Mouse (Mus musculus) G1E (cell line): ENCODE measurements at regions not wholly inside any gene's neighbourhood (a gene's known extent, or its start where the extent isn't known, plus 50 kb on each side); places are given as distances from the start of the nearest gene placed in this dataset.
A peak's percentile ranks its signal among the peaks of the same experiment; 100 is the strongest.

Experiments
- ATAC-seq: 2 replicates; pipeline ENCODE4 v1.8.0; 2016; ENCODE audit warnings: mild to moderate bottlenecking; ENCODE audit not compliant: insufficient number of reproducible peaks, poor library complexity, low FRiP score, severe bottlenecking; ENCODE audit errors: extremely low read depth
- DNase-seq: peaks from one replicate; pipeline ENCODE4 v3.0.0; 2012; ENCODE audit warnings: low spot score
- H3K27me3 ChIP-seq: 2 replicates; pipeline ENCODE4 v1.6.1; 2012; ENCODE audit warnings: mild to moderate bottlenecking, low read length, inconsistent platforms; ENCODE audit not compliant: insufficient read depth
- H3K36me3 ChIP-seq: replicated peaks from 2 replicates; pipeline ENCODE3; 2012; ENCODE audit warnings: mild to moderate bottlenecking, inconsistent platforms
- H3K4me1 ChIP-seq: 2 replicates; pipeline ENCODE4 v1.6.1; 2012; ENCODE audit warnings: low read depth, low read length, inconsistent platforms, mixed read lengths; ENCODE audit not compliant: insufficient read depth
- H3K4me3 ChIP-seq: 2 replicates; pipeline ENCODE4 v1.5.1; 2012; ENCODE audit warnings: low read depth, mild to moderate bottlenecking, inconsistent platforms, low read length, moderate library complexity, mixed read lengths
- H3K9me3 ChIP-seq: replicated peaks from 2 replicates; pipeline ENCODE4 v1.6.1; 2012; ENCODE audit warnings: inconsistent platforms
- CTCF ChIP-seq: IDR thresholded peaks from 2 replicates; pipeline ENCODE4 v1.5.1; 2012; ENCODE audit warnings: low read depth, low read length, inconsistent platforms, mixed read lengths
- GATA1 ChIP-seq: IDR thresholded peaks from 2 replicates; pipeline ENCODE4 v1.6.1; 2012; ENCODE audit warnings: borderline replicate concordance, low read length, inconsistent platforms, mixed read lengths
- GATA2 ChIP-seq: IDR thresholded peaks from 2 replicates; pipeline ENCODE4 v1.6.1; 2012; ENCODE audit warnings: low read depth, low read length, inconsistent platforms, borderline replicate concordance
- POLR2AphosphoS5 ChIP-seq: IDR thresholded peaks from 2 replicates; pipeline ENCODE4 v1.6.1; 2012; ENCODE audit warnings: low read depth, low read length, inconsistent platforms; ENCODE audit not compliant: insufficient replicate concordance
- TAL1 ChIP-seq: conservative IDR thresholded peaks from 2 replicates; pipeline ENCODE4 v1.6.1; 2012; ENCODE audit warnings: low read depth, low read length, inconsistent platforms, mixed read lengths

DNA sequence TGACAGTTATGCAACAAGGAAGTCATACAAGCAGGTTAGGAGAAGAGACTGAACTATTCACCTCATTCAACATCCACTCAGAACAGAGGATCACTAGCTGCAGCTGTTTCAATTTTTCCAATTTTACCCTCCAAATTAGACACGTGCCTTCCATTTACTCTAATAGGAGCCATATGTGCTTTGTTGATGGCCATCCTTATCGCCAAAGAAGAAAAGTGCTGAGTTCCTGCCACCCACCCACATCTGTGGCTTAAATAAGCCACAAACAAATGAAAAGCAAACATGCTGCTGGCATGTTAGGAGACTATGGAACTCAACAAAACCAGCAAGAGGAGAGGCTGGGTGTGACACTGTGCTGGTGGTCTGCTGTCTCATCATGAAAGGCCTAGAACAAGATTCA is 1786.1 kb downstream of the 9330182O14Rik start:
- ATAC-seq, result no peak
- Histone ChIP-seq H3K27me3 (no peaks in the 10 kb centered on the region), H3K9me3 (no peaks in the 10 kb centered on the region), H3K36me3 (no peaks in the 10 kb centered on the region), H3K4me3 (no peak overlapping the region), H3K4me1 (no peaks in the 10 kb centered on the region)
- no peak for TF ChIP-seq TAL1
- no peak for TF ChIP-seq POLR2AphosphoS5
- no peak for TF ChIP-seq GATA2
- DNase-seq, result no peak

GRCm38 (mm10) chr15:41936697-41937096 is 1802.5 kb downstream of the 9330182O14Rik start:
- Histone ChIP-seq H3K36me3 (no peaks in the 10 kb centered on the region), H3K9me3 (peaks cover 9% of the 10 kb centered on the region; the same call in 1 of the 2 replicates), H3K27me3 (peaks cover 4% of the 10 kb centered on the region; the same call in 1 of the 2 replicates), H3K4me1 (no peaks in the 10 kb centered on the region), H3K4me3 (no peak overlapping the region)
- TF ChIP-seq GATA2 (no peak), CTCF (no peak), GATA1 (no peak), POLR2AphosphoS5 (no peak), TAL1 (no peak)
- no peak for ATAC-seq
- DNase-seq, result no peak

DNA sequence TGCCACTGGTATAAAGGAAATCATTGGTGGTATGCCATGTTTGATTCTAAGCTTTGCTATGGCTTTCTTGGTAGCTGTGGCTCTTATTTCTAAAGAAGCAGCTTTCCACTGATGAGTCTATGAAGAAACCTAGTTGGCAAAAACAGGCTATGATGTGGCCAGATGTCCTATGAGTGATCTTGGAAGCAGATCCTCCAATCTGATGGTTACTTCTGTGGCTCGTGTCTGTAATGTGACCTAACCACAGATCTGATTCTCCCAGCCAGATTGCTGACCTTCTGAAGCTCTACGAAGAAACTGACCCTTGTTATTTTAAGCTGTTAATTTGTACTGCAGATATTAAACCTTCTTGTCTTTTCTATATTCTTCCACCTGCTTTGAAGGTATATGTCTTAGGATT is 1811.1 kb downstream of the 9330182O14Rik start:
- DNase-seq (no peak), ATAC-seq (no peak)
- no peaks in the 10 kb centered on the region for H3K4me1 ChIP-seq
- H3K9me3 ChIP-seq, result no peaks in the 10 kb centered on the region
- TF ChIP-seq POLR2AphosphoS5 (no peak), GATA1 (no peak), GATA2 (no peak)
- H3K36me3 ChIP-seq, result no peaks in the 10 kb centered on the region
- H3K4me3 ChIP-seq, result no peak overlapping the region
- no peaks in the 10 kb centered on the region for H3K27me3 ChIP-seq

DNA sequence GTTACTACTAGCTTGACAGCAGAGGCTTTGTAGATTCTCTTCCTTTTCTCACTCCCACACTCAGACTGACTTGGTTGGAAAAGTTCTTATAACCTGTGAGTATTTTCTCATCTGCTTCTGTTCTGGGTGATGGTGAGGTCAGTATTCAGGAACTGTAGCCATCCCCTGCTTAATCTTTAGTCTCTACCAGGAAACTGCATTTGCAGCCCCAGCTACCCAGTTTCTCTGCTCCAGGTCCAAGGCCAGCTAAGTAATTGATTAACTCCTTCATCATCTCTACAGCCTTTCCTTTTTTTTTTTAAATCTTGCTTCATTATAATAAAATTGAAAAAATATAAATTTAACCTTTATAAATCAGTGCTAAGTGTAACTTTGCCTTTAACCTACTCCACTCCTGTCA is 1813.7 kb downstream of the 9330182O14Rik start:
- Histone ChIP-seq H3K4me3 (no peak overlapping the region), H3K4me1 (no peaks in the 10 kb centered on the region), H3K36me3 (no peaks in the 10 kb centered on the region), H3K9me3 (no peaks in the 10 kb centered on the region), H3K27me3 (no peaks in the 10 kb centered on the region)
- DNase-seq, result no peak
- ATAC-seq, result no peak
- TF ChIP-seq TAL1 (no peak), GATA1 (no peak), CTCF (no peak), POLR2AphosphoS5 (no peak), GATA2 (no peak)

DNA sequence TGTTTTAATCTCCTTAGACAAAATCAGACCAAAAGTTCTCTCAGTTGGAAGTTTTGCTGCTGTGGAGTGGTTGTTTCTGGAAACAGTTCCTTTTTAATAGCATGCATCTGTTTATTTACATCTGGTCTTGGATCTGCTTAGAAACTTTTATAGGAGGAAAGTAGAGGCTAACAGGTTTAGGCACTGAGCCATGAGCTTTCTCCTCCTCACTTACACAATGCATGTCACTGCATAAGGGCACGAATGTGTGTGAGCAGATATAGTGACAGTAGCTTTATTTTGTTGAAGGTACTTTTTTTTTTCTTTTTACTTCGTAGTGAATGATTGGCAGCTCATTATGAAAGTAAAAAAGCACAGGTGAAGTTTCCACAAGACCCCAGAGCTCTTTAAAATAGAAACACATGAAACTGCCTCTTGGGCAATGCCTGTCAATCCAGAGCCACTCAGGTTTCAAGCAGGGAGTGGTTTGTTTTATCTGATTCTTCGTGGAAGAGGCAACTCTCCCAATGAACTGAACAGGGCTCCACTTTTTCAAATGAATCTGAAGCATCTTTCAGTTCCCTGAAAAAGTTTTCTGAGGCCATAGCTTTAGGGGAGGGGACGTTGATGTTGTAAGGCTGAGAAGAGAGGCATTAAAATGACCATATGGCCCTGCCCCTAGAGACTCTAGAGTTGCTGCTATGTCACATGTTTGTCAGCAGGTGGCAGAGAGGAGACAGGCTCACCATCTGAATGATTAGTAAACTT is 1814.4 kb downstream of the 9330182O14Rik start:
- ATAC-seq (no peak; the same call in 1 of the 2 replicates), DNase-seq (no peak)
- no peaks in the 10 kb centered on the region for H3K36me3 ChIP-seq
- no peaks in the 10 kb centered on the region for H3K9me3 ChIP-seq
- no peaks in the 10 kb centered on the region for H3K27me3 ChIP-seq
- TF ChIP-seq GATA2 (no peak), GATA1 (no peak), CTCF (peak; percentile 24; the same call in 1 of the 2 replicates), TAL1 (no peak), POLR2AphosphoS5 (no peak)
- H3K4me1 ChIP-seq, result no peaks in the 10 kb centered on the region
- no peak overlapping the region for H3K4me3 ChIP-seq

- no peak for ATAC-seq
Observed at GRCm38 (mm10) chr15:41949094-41949461, 1814.9 kb downstream of the 9330182O14Rik start.

More at GRCm38 (mm10) chr15:41949094-41949461, 1814.9 kb downstream of the 9330182O14Rik start:
- no peak for DNase-seq
- Histone ChIP-seq H3K36me3 (no peaks in the 10 kb centered on the region), H3K27me3 (no peaks in the 10 kb centered on the region), H3K4me1 (no peaks in the 10 kb centered on the region), H3K9me3 (no peaks in the 10 kb centered on the region), H3K4me3 (no peak overlapping the region)
- TF ChIP-seq GATA1 (no peak), GATA2 (no peak), POLR2AphosphoS5 (no peak), TAL1 (no peak), CTCF (no peak)
